Mouse (Mus musculus): ENCODE data around the gene 2610008E11Rik. TPM values are rescaled to one million over a fixed set of nuclear protein-coding genes. Genes with fewer than 3 reads are reported as not detected.
A peak's percentile ranks its signal among the peaks of the same experiment; 100 is the strongest.
"Not testable (repeated sequence)": the region's sequence is repeated elsewhere in the genome, so short reads cannot be mapped to it uniquely, and the experiment has no call there.

Gene 2610008E11Rik
- polyA plus RNA-seq, 1 experiment from 2014 or later, result 3.1 TPM

DNA sequence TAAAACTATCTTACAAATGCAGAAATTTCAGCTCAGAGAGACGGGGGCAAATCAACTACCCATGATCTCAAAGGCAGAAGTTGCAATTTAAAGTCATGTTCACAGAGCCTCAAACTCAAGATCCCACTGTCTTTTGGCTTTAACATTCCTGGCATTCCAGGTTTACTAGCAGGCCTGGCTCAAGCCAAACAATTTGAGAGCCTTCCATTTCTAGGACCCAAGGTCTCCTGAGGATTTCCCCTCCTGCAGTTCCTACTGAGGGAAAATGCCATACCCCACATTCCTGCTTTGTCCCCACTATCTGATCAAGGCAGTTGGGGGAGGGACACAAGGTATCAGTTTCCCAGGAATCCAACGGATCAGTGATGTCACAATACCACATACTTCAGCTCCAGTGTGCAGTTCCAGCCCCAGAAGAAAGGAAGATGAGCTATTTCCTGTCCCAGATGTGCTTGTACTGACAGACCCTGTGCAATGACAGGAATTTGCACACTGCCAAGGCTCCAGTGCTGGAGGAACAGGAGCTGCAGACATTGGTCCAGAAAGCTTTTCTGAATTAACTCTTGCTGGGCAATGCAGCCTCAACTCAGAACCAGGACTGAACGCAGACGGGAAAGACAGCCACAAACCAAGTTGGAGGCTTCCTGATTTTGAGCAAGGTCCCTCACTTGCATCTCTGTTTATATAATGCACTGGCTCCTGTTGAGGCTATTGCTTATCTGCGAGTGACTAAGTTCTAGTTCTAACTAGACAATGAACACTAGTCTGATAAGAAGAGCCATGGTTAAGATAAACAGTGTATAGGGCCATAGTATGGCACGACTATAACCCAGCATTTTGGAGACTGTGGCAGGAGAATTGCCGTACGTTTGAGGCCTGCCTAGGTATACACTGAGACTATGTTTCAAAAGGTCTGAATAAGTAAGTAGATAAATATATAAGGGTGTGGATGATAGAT, 9.2 kb upstream of the 2610008E11Rik start:
- DNase-seq, result no peak
- H3K9me3 ChIP-seq (ENCODE audit: low read length), result no peaks in the 10 kb centered on the region
- 46% methylated on average over 8 of the region's 8 CpGs for WGBS (ENCODE audit: insufficient replicate concordance)
- H3K4me2 ChIP-seq (ENCODE audit: low read depth, low read length), result no peak overlapping the region
- no peak overlapping the region for H3K4me3 ChIP-seq (ENCODE audit: low read depth, low read length)
- H3K27me3 ChIP-seq (ENCODE audit: insufficient read depth, low read length), result no peaks in the 10 kb centered on the region
- TF ChIP-seq CTCF (IDR thresholded peaks at IDR 0.05; ENCODE audit: low read depth) (no peak), EP300 (IDR thresholded peaks at IDR 0.05; ENCODE audit: low read depth) (no peak)
- no peak overlapping the region for H3K9ac ChIP-seq (replicated peaks)
- H3K27ac ChIP-seq (ENCODE audit: low read depth), result no peak overlapping the region
- H3K36me3 ChIP-seq (replicated peaks; ENCODE audit: insufficient read depth, low read length), result no peaks in the 10 kb centered on the region
- no peaks in the 10 kb centered on the region for H3K4me1 ChIP-seq (ENCODE audit: insufficient read depth)
- ATAC-seq, result no peak

DNA sequence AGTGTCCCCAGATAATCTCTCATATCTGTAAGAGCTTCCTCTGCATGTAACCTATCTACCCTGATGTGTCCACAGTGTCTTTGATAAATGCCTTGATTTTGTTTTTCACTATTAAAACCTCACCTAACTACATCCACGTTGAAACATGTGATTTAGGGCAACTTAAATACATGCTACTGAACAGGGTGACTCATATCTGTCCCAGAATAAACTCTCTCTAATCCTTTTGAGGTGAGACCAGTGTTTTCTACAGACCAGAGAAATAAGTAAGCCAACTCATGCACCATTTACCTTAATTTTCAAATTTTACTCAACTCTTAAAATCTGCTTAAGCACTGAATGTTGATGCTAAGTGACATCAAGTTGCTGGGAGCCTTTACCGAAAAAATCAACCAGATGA, 694 bp downstream of the 2610008E11Rik start:
- Histone ChIP-seq H3K36me3 (replicated peaks; ENCODE audit: insufficient read depth, low read length) (peaks cover 12% of the 10 kb centered on the region), H3K4me1 (ENCODE audit: insufficient read depth) (peaks cover 10% of the 10 kb centered on the region), H3K9ac (replicated peaks) (peak overlapping the region; percentile 86), H3K9me3 (ENCODE audit: low read length) (no peaks in the 10 kb centered on the region), H3K27ac (ENCODE audit: low read depth) (peak overlapping the region; percentile 92), H3K27me3 (ENCODE audit: insufficient read depth, low read length) (no peaks in the 10 kb centered on the region), H3K4me3 (ENCODE audit: low read depth, low read length) (peak overlapping the region; percentile 82), H3K4me2 (ENCODE audit: low read depth, low read length) (peak overlapping the region; percentile 78)
- TF ChIP-seq CTCF (IDR thresholded peaks at IDR 0.05; ENCODE audit: low read depth) (no peak), EP300 (IDR thresholded peaks at IDR 0.05; ENCODE audit: low read depth) (no peak)
- 3% methylated on average over 2 of the region's 2 CpGs for WGBS (ENCODE audit: insufficient replicate concordance)
- ATAC-seq (no peak), DNase-seq (no peak)

DNA sequence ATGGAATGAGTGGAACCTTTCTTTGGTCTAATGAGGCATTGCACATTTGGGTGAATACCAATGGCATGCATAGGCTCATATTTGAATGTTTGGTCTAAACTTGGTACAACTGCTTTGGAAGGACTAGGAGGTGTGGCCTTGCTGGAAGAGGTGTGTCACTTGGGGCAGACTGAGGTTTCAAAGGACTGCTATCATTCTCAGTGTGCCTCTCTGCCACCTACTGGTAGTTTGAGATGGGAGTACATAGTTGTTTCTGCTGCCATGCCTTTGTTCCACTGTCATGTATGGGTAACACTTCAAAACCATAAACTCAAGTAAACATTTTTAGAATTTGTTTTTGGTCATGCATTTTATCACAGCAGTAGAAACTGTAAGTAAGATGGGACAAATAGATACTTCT, 5.7 kb downstream of the 2610008E11Rik start:
- TF ChIP-seq EP300 (IDR thresholded peaks at IDR 0.05; ENCODE audit: low read depth), result no peak
- TF ChIP-seq CTCF (IDR thresholded peaks at IDR 0.05; ENCODE audit: low read depth), result 0 out of 2 replicates have a peak, but pooled peaks have one; percentile 12
- no peak for ATAC-seq

DNA sequence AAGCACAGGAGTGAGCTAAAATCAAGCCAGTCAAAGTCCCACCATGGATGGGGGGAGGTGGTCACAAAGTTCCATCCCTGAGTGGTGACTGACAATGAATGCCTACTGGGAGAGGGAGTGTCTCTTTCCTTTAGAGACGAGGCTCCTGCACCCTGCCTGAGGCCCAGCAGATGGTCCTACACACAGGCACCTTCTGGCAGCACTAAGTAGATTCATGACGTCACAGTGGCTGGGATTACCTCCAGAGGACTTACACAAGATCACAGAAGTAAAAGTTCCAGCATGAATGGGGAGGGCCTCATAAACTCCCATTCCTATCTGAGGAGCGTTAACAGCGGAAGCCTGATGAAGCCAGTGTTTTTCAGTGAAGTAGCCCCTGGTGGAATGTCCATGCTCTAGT, 8.4 kb downstream of the 2610008E11Rik start:
- 79% methylated on average over 4 of the region's 4 CpGs for WGBS (ENCODE audit: insufficient replicate concordance)
- no peaks in the 10 kb centered on the region for H3K9me3 ChIP-seq (ENCODE audit: low read length)
- H3K9ac ChIP-seq (replicated peaks), result no peak overlapping the region
- ATAC-seq (no peak), DNase-seq (no peak)
- H3K4me1 ChIP-seq (ENCODE audit: insufficient read depth), result no peaks in the 10 kb centered on the region
- no peak overlapping the region for H3K27ac ChIP-seq (ENCODE audit: low read depth)
- H3K36me3 ChIP-seq (replicated peaks; ENCODE audit: insufficient read depth, low read length), result peaks cover 29% of the 10 kb centered on the region
- TF ChIP-seq CTCF (IDR thresholded peaks at IDR 0.05; ENCODE audit: low read depth) (no peak), EP300 (IDR thresholded peaks at IDR 0.05; ENCODE audit: low read depth) (no peak)
- H3K4me3 ChIP-seq (ENCODE audit: low read depth, low read length), result no peak overlapping the region
- no peak overlapping the region for H3K4me2 ChIP-seq (ENCODE audit: low read depth, low read length)
- H3K27me3 ChIP-seq (ENCODE audit: insufficient read depth, low read length), result no peaks in the 10 kb centered on the region

More for the DNA sequence above, 5.7 kb downstream of the 2610008E11Rik start:
- Histone ChIP-seq H3K9ac (replicated peaks) (no peak overlapping the region), H3K4me1 (ENCODE audit: insufficient read depth) (peaks cover 9% of the 10 kb centered on the region), H3K4me2 (ENCODE audit: low read depth, low read length) (no peak overlapping the region), H3K27me3 (ENCODE audit: insufficient read depth, low read length) (no peaks in the 10 kb centered on the region), H3K27ac (ENCODE audit: low read depth) (no peak overlapping the region), H3K36me3 (replicated peaks; ENCODE audit: insufficient read depth, low read length) (peaks cover 29% of the 10 kb centered on the region), H3K9me3 (ENCODE audit: low read length) (no peaks in the 10 kb centered on the region), H3K4me3 (ENCODE audit: low read depth, low read length) (no peak overlapping the region)
- no peak for DNase-seq

DNA sequence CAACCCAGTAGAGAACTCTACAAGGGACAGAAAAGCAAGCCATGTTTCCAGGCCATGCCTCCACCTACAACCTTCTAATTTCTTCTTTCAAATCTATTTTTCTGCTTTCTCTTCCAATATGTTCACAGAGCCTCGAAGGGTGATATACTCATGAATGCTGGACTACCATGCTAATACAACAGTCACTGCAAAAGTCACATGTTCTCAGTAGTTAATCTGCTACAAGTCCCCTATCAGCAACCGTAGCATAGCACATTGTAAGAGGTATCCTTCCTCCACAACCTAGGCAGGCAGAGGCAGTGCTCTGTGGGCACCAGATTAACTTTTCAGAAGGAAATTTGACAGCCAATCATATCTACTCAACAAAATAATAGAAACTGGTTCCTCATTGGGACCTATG, 10.8 kb downstream of the 2610008E11Rik start:
- Histone ChIP-seq H3K36me3 (replicated peaks; ENCODE audit: insufficient read depth, low read length) (peaks cover 17% of the 10 kb centered on the region), H3K9ac (replicated peaks) (no peak overlapping the region), H3K27ac (ENCODE audit: low read depth) (no peak overlapping the region), H3K4me2 (ENCODE audit: low read depth, low read length) (no peak overlapping the region), H3K4me1 (ENCODE audit: insufficient read depth) (no peaks in the 10 kb centered on the region), H3K9me3 (ENCODE audit: low read length) (no peaks in the 10 kb centered on the region), H3K4me3 (ENCODE audit: low read depth, low read length) (no peak overlapping the region), H3K27me3 (ENCODE audit: insufficient read depth, low read length) (no peaks in the 10 kb centered on the region)
- TF ChIP-seq CTCF (IDR thresholded peaks at IDR 0.05; ENCODE audit: low read depth), result no peak
- no peak for TF ChIP-seq EP300 (IDR thresholded peaks at IDR 0.05; ENCODE audit: low read depth)
- WGBS (ENCODE audit: insufficient replicate concordance), result 87% methylated on average over 2 of the region's 2 CpGs
- DNase-seq, result no peak
- ATAC-seq, result no peak

DNA sequence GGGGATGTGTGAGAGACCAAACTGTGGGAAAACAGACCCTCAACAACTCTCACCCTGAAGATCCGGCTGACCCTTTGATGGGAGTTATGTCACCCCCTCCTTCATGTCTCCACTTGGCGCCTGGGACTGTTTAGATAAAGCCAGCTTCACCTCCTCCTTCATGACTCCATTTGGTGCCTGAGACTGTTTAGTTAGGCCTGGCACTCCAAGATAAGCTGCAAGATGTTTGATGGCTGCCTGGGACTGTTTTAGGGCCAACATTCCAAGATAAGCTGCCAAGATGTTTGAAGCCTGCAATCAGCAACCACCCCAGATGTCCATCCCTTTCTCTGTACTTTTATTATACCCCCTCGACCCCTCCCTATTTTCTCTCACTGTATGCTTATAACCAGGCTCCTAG, 40.0 kb downstream of the 2610008E11Rik start:
- not testable (repeated sequence) for H3K4me3 ChIP-seq (ENCODE audit: low read depth, low read length); DNase-seq; ATAC-seq; H3K36me3 ChIP-seq (replicated peaks; ENCODE audit: insufficient read depth, low read length); H3K27me3 ChIP-seq (ENCODE audit: insufficient read depth, low read length); H3K9ac ChIP-seq (replicated peaks); H3K4me2 ChIP-seq (ENCODE audit: low read depth, low read length); H3K4me1 ChIP-seq (ENCODE audit: insufficient read depth); H3K27ac ChIP-seq (ENCODE audit: low read depth)
- WGBS (ENCODE audit: insufficient replicate concordance), result 52% methylated on average over 3 of the region's 3 CpGs
- peaks cover 11% of the 10 kb centered on the region for H3K9me3 ChIP-seq (ENCODE audit: low read length)

DNA sequence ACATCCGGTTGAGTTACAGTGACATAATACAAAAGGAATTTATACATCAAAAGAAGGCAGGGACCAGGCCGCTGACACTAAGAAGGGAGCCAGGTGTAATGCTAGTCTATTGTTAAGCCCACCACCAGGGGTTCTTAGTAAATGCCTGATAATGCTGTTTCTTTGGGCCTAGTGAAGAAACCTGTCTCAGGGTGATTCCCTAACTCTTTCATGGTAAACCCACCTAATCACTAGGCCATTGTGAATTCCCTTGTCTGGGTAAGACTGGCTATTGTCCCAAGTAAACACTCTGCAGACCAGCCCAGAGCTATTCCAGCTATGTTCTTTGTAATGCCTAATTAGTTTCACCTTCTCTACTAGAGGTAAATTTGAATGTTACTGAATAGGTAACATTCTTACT, 54.9 kb downstream of the 2610008E11Rik start:
- H3K27ac ChIP-seq (ENCODE audit: low read depth); H3K4me2 ChIP-seq (ENCODE audit: low read depth, low read length); H3K36me3 ChIP-seq (replicated peaks; ENCODE audit: insufficient read depth, low read length); H3K4me1 ChIP-seq (ENCODE audit: insufficient read depth); DNase-seq; H3K9me3 ChIP-seq (ENCODE audit: low read length); ATAC-seq; H3K4me3 ChIP-seq (ENCODE audit: low read depth, low read length); H3K27me3 ChIP-seq (ENCODE audit: insufficient read depth, low read length); H3K9ac ChIP-seq (replicated peaks): not testable (repeated sequence)
- WGBS (ENCODE audit: insufficient replicate concordance), result 77% methylated on average over 2 of the region's 2 CpGs

Data from liver, postnatal 0 days (tissue).